In the genomic region with DNA sequence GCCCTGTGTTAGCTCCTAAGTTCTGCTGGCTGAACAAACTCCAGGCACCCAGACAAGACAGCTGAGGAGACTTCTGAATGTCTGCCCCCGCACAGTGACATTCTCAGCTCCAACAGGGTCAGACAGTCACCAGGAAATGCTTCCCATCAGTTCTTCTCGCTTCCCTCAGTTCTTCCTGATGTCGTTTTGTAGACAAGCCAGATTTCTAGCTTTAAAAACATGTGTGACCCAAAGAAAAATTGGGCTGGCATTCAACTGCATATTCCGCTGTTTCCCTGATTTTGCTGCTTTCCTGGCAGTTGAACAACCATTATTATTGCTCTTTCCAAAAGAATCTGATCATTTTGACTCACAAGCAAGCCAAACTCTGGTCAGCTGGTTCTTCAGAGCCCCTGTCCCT, we compare ENCODE assay signal across 13 mouse cellular contexts.
DNase-seq lines count a peak whose midpoint lies in the region; ATAC-seq lines count a peak whose summit lies in the region.
"Had no signal": no experiment of that assay in that cellular context is flagged by ENCODE, and none has a peak within 500 bp of the region (broad histone marks: within the 10 kb centered on the region; RNA-seq: fewer than 3 reads in every experiment).

No protein-coding gene starts in this region.

- no peak for ATAC-seq in embryonic facial prominence, embryonic 14.5 days (ENCODE audit: low read depth)
- ATAC-seq in kidney, embryonic 16.5 days (ENCODE audit: low FRiP score, low TSS enrichment), result no peak
- ATAC-seq in intestine, embryonic 15.5 days, result no peak
- ATAC-seq: liver, postnatal 0 days had no signal

- H3K4me3 ChIP-seq in embryonic facial prominence, embryonic 14.5 days (ENCODE audit: low read depth, low read length), result no peak overlapping the region
- no peak overlapping the region for H3K4me3 ChIP-seq in embryonic facial prominence, embryonic 10.5 days
- no peak overlapping the region for H3K4me3 ChIP-seq in kidney, embryonic 16.5 days (ENCODE audit: low read length)
- no peak overlapping the region for H3K4me3 ChIP-seq in intestine, embryonic 15.5 days (replicated peaks)
- H3K4me3 ChIP-seq: forebrain, embryonic 10.5 days had no signal

- no peak overlapping the region for H3K4me2 ChIP-seq in embryonic facial prominence, embryonic 14.5 days (ENCODE audit: low read depth, low read length)
- no peak overlapping the region for H3K4me2 ChIP-seq in kidney, embryonic 16.5 days (replicated peaks; ENCODE audit: low read depth, low read length)
- H3K4me2 ChIP-seq in intestine, embryonic 15.5 days (replicated peaks), result no peak overlapping the region

- H3K9ac ChIP-seq in embryonic facial prominence, embryonic 14.5 days (ENCODE audit: low read depth, low read length), result no peak overlapping the region
- H3K9ac ChIP-seq in kidney, embryonic 16.5 days (replicated peaks; ENCODE audit: low read length), result no peak overlapping the region
- no peak overlapping the region for H3K9ac ChIP-seq in intestine, embryonic 15.5 days
- H3K9ac ChIP-seq: liver, postnatal 0 days had no signal

- no peak overlapping the region for H3K27ac ChIP-seq in embryonic facial prominence, embryonic 14.5 days (replicated peaks; ENCODE audit: low read depth, low read length)
- no peak overlapping the region for H3K27ac ChIP-seq in embryonic facial prominence, embryonic 10.5 days (replicated peaks)
- H3K27ac ChIP-seq in kidney, embryonic 16.5 days (ENCODE audit: low read length), result no peak overlapping the region
- no peak overlapping the region for H3K27ac ChIP-seq in intestine, embryonic 15.5 days
- H3K27ac ChIP-seq: forebrain, embryonic 10.5 days had no signal

- no peaks in the 10 kb centered on the region for H3K27me3 ChIP-seq in embryonic facial prominence, embryonic 14.5 days (replicated peaks; ENCODE audit: control insufficient read depth, insufficient read depth, low read length)
- H3K27me3 ChIP-seq in embryonic facial prominence, embryonic 10.5 days (replicated peaks; ENCODE audit: low read depth, poor library complexity, severe bottlenecking), result no peaks in the 10 kb centered on the region
- no peaks in the 10 kb centered on the region for H3K27me3 ChIP-seq in kidney, embryonic 16.5 days (ENCODE audit: insufficient read depth, low read length)
- H3K27me3 ChIP-seq in intestine, embryonic 15.5 days (replicated peaks), result no peaks in the 10 kb centered on the region

- H3K4me1 ChIP-seq in embryonic facial prominence, embryonic 14.5 days (ENCODE audit: control insufficient read depth, insufficient read depth, low read length), result no peaks in the 10 kb centered on the region
- H3K4me1 ChIP-seq in embryonic facial prominence, embryonic 10.5 days, result no peaks in the 10 kb centered on the region
- H3K4me1 ChIP-seq in kidney, embryonic 16.5 days (ENCODE audit: insufficient read depth, low read length), result no peaks in the 10 kb centered on the region
- no peaks in the 10 kb centered on the region for H3K4me1 ChIP-seq in intestine, embryonic 15.5 days (replicated peaks)
- H3K4me1 ChIP-seq: forebrain, embryonic 10.5 days had no signal

- no peaks in the 10 kb centered on the region for H3K36me3 ChIP-seq in embryonic facial prominence, embryonic 14.5 days (ENCODE audit: control insufficient read depth, insufficient read depth, low read length)
- H3K36me3 ChIP-seq in embryonic facial prominence, embryonic 10.5 days (replicated peaks), result no peaks in the 10 kb centered on the region
- no peaks in the 10 kb centered on the region for H3K36me3 ChIP-seq in kidney, embryonic 16.5 days (ENCODE audit: insufficient read depth, low read length)
- no peaks in the 10 kb centered on the region for H3K36me3 ChIP-seq in intestine, embryonic 15.5 days
- H3K36me3 ChIP-seq: forebrain, embryonic 10.5 days had no signal

- no peaks in the 10 kb centered on the region for H3K9me3 ChIP-seq in embryonic facial prominence, embryonic 14.5 days (ENCODE audit: control insufficient read depth, low read length)
- no peaks in the 10 kb centered on the region for H3K9me3 ChIP-seq in embryonic facial prominence, embryonic 10.5 days
- H3K9me3 ChIP-seq in kidney, embryonic 16.5 days (ENCODE audit: low read length), result no peaks in the 10 kb centered on the region
- H3K9me3 ChIP-seq in intestine, embryonic 15.5 days, result no peaks in the 10 kb centered on the region
- H3K9me3 ChIP-seq: forebrain, embryonic 10.5 days had no signal

- 59% methylated on average over 4 of the region's 4 CpGs for WGBS in embryonic facial prominence, embryonic 14.5 days
- 80% methylated on average over 4 of the region's 4 CpGs for WGBS in embryonic facial prominence, embryonic 10.5 days
- 77% methylated on average over 4 of the region's 4 CpGs for WGBS in kidney, embryonic 16.5 days
- WGBS in intestine, embryonic 15.5 days, result 62% methylated on average over 4 of the region's 4 CpGs

- peak; percentile 18 for DNase-seq in embryonic facial prominence, embryonic 14.5 days (ENCODE audit: low spot score)
- no peak for DNase-seq in embryonic facial prominence, embryonic 10.5 days (ENCODE audit: low spot score)
- peak; percentile 9 for DNase-seq in kidney, postnatal 10 days
- DNase-seq in gastrocnemius, postnatal 25 days, result peak; percentile 31
- DNase-seq in layer of hippocampus, adult 9-11 months, result peak; percentile 59
- DNase-seq in thymus, postnatal 10 days (ENCODE audit: low spot score in 2 of 2), result no peak
- DNase-seq: adrenal gland, postnatal 14 days; kidney, postnatal 25 days; liver, postnatal 0 days; right cerebral cortex, adult 18-20 months had no signal

Comparison
In these comparisons a context has a peak if more than half of its experiments do, and no peak if none do; other contexts are left out.
1. DNase-seq: peak in embryonic facial prominence, embryonic 14.5 days (single experiment), kidney, postnatal 10 days (single experiment), gastrocnemius, postnatal 25 days (single experiment) and layer of hippocampus, adult 9-11 months (single experiment); none in embryonic facial prominence, embryonic 10.5 days (single experiment) and thymus, postnatal 10 days (0 of 2).